Mouse (Mus musculus) NIH3T3 (cell line): Measurements from ENCODE around the gene Fam78b.

Experiments used
- DNase-seq: peaks from one replicate; pipeline ENCODE4 v3.0.0-alpha.2; 2012; ENCODE audit warnings: low read depth

Fam78b gene

GRCm38 (mm10) chr1:167032046-167032648, 30.9 kb downstream of the Fam78b start:
- DNase-seq, result no peak

DNA sequence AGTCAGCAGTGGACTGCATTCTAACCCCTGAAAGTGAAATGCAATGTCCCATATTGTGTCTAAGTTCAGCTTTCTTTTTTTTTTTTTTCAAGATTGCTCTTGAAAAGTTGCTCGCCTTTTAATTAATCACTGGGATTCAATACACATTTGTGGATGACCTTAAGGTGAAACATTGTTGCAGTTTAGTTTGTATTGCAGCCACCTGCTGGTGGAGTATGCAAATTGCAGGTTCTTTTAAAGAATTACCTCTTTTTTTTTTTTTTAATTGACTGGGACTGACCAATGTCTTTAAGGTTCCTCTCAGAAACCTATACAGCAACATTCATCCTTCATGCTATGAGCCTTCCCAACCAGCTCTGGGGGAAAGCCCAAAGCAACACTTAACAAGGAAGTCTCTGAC, 33.2 kb downstream of the Fam78b start:
- DNase-seq, result peak; percentile 47

DNA sequence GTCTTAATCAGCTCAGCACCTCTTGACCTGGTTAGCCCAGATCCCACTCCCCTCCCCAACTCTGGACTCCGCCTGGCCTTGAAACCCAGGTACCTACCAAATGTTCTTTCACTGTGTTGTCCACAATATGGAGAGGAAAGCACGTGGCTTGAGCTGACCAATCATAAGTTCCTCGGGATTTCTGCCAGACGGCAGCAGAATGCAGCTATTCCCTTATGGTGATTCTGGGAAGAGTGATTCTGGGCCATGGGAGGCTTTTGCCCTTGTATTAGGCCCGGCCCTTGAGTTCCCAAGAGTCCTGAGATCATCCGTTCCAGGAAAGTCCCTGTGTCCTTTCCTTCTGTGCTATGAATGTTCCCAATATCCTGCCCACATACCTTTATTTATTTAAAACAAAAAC, 41.3 kb downstream of the Fam78b start:
- no peak for DNase-seq

DNA sequence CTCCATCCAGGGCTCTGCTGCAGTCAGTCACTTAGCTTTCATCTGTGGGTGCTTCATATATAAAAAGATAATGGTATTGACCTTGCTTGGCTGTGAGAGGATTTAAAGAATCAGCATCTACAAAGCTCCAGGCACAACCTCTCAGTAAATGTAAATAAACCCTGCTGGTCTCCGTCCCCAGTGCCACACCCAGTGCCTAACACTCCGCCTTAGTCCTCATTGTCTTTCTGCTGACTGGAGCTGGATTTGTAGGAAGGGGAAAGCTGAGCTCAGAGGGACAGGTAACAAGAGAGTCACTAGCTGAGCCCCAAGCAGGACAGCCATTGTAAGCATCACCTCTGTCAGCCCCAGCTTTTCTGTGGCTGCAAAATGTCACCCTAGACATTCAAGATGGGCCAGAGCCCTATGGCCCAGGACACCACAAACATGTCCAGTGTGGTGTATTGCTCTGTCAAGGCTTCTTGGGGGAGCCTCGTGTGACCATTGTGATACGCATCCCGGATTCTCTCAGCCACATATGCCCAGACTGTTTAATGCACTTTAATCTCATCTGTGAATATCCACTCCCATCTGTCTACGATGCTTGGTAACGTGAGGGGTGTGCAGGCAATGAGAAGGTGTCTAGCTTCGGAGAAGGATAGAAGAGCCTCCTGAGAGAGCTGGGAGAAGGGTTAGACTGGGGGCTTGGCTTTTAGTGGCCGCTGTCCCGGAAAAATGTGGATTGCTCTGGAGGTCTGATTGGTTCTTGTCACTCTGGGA, 45.1 kb downstream of the Fam78b start:
- DNase-seq, result no peak

GRCm38 (mm10) chr1:167050859-167051258, 49.6 kb downstream of the Fam78b start:
- no peak for DNase-seq

DNA sequence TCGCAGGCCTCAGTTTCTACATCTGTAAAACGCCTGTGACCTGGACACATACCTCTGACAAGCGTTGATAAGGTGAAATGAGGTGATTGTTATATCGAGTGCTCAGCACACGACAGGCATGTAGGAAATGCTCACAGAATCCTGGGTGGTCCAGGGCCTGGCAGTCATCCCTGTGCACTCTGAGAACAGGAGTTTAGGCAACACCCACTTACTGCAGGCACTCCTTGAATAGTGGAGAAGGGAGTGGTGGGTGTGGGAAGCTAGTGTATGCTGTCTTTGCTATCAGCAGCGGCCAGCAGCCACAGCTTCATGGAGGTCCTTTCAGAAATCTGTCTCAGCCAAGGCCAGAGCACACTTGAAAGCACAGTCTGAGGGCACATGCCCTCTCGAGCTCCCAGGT, 52.8 kb downstream of the Fam78b start:
- no peak for DNase-seq

DNA sequence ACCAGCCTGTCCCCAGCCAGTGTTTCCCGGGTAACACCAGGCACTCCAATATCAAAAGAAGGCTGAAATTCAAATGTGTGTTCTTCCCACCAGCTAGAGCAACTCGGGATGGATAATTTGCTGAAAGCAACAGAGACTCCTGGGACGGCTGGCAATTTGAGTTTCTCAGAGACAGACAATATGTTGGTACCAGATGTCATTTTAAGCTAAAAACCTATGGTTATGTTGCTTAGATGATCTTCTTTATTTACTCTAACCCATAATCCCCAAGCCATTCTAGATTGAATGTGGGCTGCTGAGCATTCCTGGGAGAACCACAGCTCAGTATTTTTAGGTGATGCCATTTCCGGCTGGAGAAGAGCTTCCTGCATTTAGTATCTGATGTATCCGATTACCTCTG, 56.3 kb downstream of the Fam78b start:
- no peak for DNase-seq

DNA sequence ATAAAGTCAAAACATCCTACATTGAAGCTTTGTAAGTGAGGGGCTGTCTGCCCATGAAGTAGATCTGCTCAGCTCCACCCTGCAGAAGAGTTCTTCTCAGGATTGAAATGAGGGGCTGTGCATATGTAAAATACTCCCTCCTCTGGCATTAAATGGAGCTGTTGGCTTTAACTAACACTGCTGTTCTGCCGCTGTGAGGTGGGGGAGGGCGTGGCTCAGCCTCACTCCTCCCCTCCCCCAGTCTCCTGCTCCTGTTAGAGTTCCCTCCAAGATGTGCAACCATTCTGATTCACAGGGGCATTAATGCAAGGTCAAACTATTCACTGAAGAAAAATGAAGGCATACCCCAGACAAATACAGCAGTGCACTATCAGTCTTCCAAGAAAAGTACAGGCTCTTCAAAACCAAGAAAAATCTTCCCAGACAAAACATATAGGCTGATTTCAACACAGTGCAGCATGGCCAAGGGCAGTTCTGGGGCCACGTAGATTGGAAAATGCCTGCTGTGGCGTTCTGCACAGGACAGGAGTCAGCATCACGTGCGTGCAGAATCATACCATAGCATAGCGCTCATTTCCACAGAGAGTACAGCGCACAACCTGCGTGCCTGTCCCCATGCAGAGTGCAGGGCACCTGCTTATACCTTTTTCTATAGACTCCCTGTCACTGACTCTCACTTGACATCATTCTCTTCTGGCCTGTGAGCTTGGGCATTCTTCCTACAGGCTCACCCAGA, 58.5 kb downstream of the Fam78b start:
- peak; percentile 76 for DNase-seq

DNA sequence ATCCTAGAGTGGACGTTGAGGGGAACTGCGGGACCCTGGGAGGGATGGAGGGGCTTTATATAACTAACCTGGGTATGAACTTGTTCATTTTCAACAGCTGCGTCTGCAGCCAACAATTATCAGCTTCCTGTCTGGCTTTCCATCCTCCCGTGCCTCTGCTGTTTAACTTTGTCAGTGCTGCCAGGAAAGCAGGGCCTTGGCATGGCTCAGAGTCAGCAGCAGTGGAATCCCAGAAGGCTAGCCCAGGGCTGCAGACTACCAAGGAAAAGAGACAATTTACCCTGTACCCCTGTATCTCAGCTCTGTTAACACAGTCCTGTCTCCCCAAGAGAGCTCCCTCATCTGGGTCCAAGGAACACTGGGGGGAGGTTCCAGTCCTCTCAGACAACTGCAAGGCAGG, 62.8 kb downstream of the Fam78b start:
- DNase-seq, result no peak

- no peak for DNase-seq
Measured at GRCm38 (mm10) chr1:167065541-167065940, 64.3 kb downstream of the Fam78b start.

DNA sequence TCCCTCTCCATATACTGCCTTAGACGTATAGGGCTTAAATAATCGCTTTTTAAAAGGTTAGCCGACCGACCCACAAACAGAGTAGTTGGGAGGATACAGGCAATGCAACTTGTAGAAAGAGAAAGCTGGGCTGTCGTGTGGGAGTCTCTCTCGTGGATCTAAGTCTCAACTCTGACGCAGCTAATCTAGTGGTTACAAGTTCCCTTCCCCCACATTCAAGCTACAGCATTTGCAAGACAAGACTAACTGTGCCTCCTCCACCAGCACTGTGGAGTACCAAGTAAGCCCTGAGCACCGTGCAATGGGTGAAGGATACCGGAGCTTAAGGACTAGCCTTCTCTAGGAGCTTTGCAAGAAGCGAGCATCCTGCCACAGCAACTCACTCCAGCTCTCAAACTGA, 64.8 kb downstream of the Fam78b start:
- DNase-seq, result no peak

- DNase-seq, result no peak
Measured at GRCm38 (mm10) chr1:167066933-167067341, 65.7 kb downstream of the Fam78b start.

DNA sequence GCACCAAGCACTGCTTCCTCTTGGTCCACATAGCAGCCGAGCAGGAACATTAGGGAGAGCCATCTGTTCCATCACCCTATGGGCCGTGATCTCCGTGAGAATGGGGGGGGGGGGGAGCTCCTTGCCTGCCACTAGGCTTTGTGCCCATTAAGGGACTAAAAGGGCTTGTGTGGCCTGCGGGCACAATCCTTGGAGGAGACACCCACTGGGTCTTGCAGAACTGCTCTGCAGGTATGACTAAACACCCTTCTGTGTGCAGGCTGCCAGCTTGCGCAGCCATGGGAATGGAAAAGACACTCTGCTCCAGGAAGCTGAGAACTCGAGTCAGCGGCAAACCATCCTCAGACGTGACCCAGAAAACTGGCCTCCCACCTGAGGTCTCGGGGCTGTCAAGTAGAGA, 68.5 kb downstream of the Fam78b start:
- no peak for DNase-seq

DNA sequence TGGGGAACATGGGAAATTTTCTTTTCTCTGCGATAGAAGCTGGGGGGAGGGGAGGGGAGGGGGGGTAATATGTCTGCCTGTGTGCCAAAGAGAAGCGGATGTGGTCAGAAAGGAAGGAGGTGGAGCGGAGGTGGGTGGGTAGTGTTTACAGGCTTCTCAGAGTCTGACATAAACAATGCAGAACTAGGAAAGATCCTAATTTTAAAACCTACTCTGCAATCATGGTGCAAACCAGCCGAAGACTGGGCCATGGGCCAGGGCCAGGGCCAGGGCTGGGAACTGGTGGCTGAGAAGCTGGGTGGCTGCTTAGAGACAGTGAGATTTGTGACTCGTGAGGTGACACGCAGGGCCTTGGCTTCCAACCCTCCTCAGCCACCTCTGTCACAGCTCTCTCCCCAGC, 69.1 kb downstream of the Fam78b start:
- DNase-seq, result no peak

DNA sequence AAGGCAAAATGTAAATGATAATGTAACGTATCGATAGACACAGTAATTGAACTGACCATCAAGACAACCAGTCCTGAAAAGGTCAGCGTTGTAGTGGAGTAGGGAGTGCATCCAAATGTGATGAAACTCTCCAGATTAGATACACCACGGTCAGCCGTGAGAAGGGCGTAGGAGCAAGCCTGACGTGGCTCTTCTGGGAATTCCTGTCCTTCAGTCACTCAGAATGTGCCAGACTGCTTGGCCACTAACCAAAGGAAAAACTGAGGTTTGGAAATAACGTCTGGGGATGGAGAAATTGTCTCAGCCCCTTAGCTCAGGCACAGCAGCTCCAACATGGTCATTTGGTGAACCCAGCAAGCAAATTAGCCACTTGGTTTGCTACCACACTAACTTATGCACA, 74.5 kb downstream of the Fam78b start:
- peak; percentile 19 for DNase-seq

- peak; percentile 75 for DNase-seq
Measured at GRCm38 (mm10) chr1:167079476-167079875, 78.3 kb downstream of the Fam78b start.

GRCm38 (mm10) chr1:167081946-167082345, 80.7 kb downstream of the Fam78b start:
- no peak for DNase-seq

GRCm38 (mm10) chr1:167082506-167083100, 81.4 kb downstream of the Fam78b start:
- no peak for DNase-seq

GRCm38 (mm10) chr1:167083181-167083580, 82.0 kb downstream of the Fam78b start:
- no peak for DNase-seq

GRCm38 (mm10) chr1:167084330-167084729, 83.1 kb downstream of the Fam78b start:
- DNase-seq, result no peak

GRCm38 (mm10) chr1:167085461-167085860, 84.2 kb downstream of the Fam78b start:
- DNase-seq, result no peak

GRCm38 (mm10) chr1:167090466-167090865, 89.2 kb downstream of the Fam78b start:
- DNase-seq, result no peak

GRCm38 (mm10) chr1:167093551-167093950, 92.3 kb downstream of the Fam78b start:
- DNase-seq, result no peak
